Mouse (Mus musculus) cerebellum, adult 2 months (tissue): ENCODE measurements around the gene Rpp21.

Source experiments
- CTCF ChIP-seq: fragments of 200-500 bp; IDR thresholded peaks from 2 replicates; pipeline ENCODE4 v1.5.1; 2011; ENCODE audit warnings: low read depth, mild to moderate bottlenecking, control low read depth, low read length, moderate library complexity, borderline replicate concordance; ENCODE audit not compliant: insufficient read depth
- POLR2A ChIP-seq: fragments of 200-500 bp; IDR thresholded peaks from 2 replicates; pipeline ENCODE4 v1.6.1; 2011; ENCODE audit warnings: low read length, control low read depth, borderline replicate concordance; ENCODE audit not compliant: insufficient read depth

- TF ChIP-seq POLR2A: no peak
- no peak for TF ChIP-seq CTCF
Measured at GRCm38 (mm10) chr17:36261511-36262166, 3.8 kb upstream of the Rpp21 start.
